Mouse (Mus musculus): ENCODE results near the gene Klk1b24. TPM values are rescaled to one million over a fixed set of nuclear protein-coding genes. Genes with fewer than 3 reads are reported as not detected.
"Not testable (repeated sequence)": the region's sequence is repeated elsewhere in the genome, so short reads cannot be mapped to it uniquely, and the experiment has no call there.

Gene Klk1b24
- polyA plus RNA-seq, 1 experiment from 2014 or later, result not detected

GRCm38 (mm10) chr7:44222335-44222734 lies 34.3 kb downstream of the Klk1b24 start:
- H3K27ac ChIP-seq (ENCODE audit: low read depth, low read length); DNase-seq (ENCODE audit: low spot score); ATAC-seq (ENCODE audit: insufficient read depth, low FRiP score, low TSS enrichment); H3K4me3 ChIP-seq (ENCODE audit: low read depth, low read length); H3K36me3 ChIP-seq (ENCODE audit: control insufficient read depth, insufficient read depth, low read length); H3K9ac ChIP-seq (ENCODE audit: low read length); H3K27me3 ChIP-seq (ENCODE audit: control insufficient read depth, insufficient read depth, low read length); H3K4me2 ChIP-seq (ENCODE audit: low read depth); H3K9me3 ChIP-seq (ENCODE audit: control insufficient read depth, low read length); H3K4me1 ChIP-seq (ENCODE audit: control insufficient read depth, insufficient read depth, low read length): not testable (repeated sequence)
- WGBS, result 82% methylated on average over 6 of the region's 6 CpGs

DNA sequence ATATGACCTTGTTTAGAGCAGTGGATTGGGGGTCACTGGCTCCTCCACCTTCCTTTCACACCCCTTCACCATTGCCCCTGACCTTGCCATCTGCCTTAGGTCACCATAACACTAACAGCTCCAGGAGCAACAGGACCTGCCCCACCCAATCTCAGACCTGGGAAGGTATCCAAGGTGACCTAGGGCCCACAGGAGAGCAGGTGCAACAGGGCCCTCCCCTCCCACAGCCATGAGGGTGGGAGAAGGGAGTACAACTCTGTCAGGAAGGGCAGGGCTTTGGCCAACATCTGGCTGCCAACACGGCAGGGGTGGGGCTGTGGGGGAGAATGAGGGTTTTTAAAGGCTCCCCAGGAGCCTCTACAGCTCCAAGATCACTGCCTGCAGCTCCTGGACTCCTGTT lies 37.0 kb downstream of the Klk1b24 start, which contains the start of gene Klk1:
Gene Klk1, plus strand, starts transcription at position 285 of the 400 bp plus-strand sequence.
- 50% methylated on average over 1 of the region's 1 CpGs for WGBS
- H3K27me3 ChIP-seq (ENCODE audit: control insufficient read depth, insufficient read depth, low read length), result no peaks in the 10 kb centered on the region
- no peak within 1 kb of the TSS for H3K9ac ChIP-seq (ENCODE audit: low read length)
- ATAC-seq (ENCODE audit: insufficient read depth, low FRiP score, low TSS enrichment) (no peak), DNase-seq (ENCODE audit: low spot score) (no peak)
- H3K4me3 ChIP-seq (ENCODE audit: low read depth, low read length), result no peak within 1 kb of the TSS
- H3K4me1 ChIP-seq (ENCODE audit: control insufficient read depth, insufficient read depth, low read length), result no peaks in the 10 kb centered on the region
- no peaks in the 10 kb centered on the region for H3K9me3 ChIP-seq (ENCODE audit: control insufficient read depth, low read length)
- H3K36me3 ChIP-seq (ENCODE audit: control insufficient read depth, insufficient read depth, low read length), result no peaks in the 10 kb centered on the region
- no peak within 1 kb of the TSS for H3K27ac ChIP-seq (ENCODE audit: low read depth, low read length)
- H3K4me2 ChIP-seq (ENCODE audit: low read depth), result no peak within 1 kb of the TSS

GRCm38 (mm10) chr7:44235909-44236308 lies 47.9 kb downstream of the Klk1b24 start, which contains the start of gene Gm36864:
Gene Gm36864 (plus strand): TSS chr7:44236177.
- 88% methylated on average over 3 of the region's 3 CpGs for WGBS
- no peaks in the 10 kb centered on the region for H3K27me3 ChIP-seq (ENCODE audit: control insufficient read depth, insufficient read depth, low read length)
- H3K27ac ChIP-seq (ENCODE audit: low read depth, low read length), result no peak within 1 kb of the TSS
- no peak within 1 kb of the TSS for H3K9ac ChIP-seq (ENCODE audit: low read length)
- no peak for ATAC-seq (ENCODE audit: insufficient read depth, low FRiP score, low TSS enrichment)
- no peaks in the 10 kb centered on the region for H3K9me3 ChIP-seq (ENCODE audit: control insufficient read depth, low read length)
- DNase-seq (ENCODE audit: low spot score), result no peak
- H3K4me1 ChIP-seq (ENCODE audit: control insufficient read depth, insufficient read depth, low read length), result no peaks in the 10 kb centered on the region
- H3K4me3 ChIP-seq (ENCODE audit: low read depth, low read length), result no peak within 1 kb of the TSS
- H3K4me2 ChIP-seq (ENCODE audit: low read depth), result no peak within 1 kb of the TSS
- no peaks in the 10 kb centered on the region for H3K36me3 ChIP-seq (ENCODE audit: control insufficient read depth, insufficient read depth, low read length)

DNA sequence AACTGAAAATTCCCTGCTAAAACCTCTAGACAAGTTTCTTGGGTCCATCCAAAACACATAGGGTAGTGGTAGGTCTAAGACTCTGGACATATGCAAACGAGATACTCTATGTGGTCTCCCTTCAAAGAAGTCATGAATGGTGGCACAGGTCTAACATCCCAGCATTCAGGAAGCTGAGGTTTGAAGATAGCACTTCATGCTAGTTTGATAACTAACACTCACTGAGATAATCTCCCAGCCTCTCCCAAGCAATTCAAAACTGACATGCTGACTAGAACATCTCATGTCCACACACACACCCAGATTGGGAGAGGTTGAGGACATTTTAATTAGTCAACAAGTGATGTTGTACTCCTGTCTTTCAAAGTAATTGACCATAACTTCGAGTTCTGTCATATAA lies 51.9 kb downstream of the Klk1b24 start:
- Histone ChIP-seq H3K27ac (ENCODE audit: low read depth, low read length) (no peak overlapping the region), H3K4me2 (ENCODE audit: low read depth) (no peak overlapping the region), H3K9me3 (ENCODE audit: control insufficient read depth, low read length) (no peaks in the 10 kb centered on the region), H3K27me3 (ENCODE audit: control insufficient read depth, insufficient read depth, low read length) (no peaks in the 10 kb centered on the region), H3K9ac (ENCODE audit: low read length) (no peak overlapping the region), H3K36me3 (ENCODE audit: control insufficient read depth, insufficient read depth, low read length) (no peaks in the 10 kb centered on the region), H3K4me3 (ENCODE audit: low read depth, low read length) (no peak overlapping the region), H3K4me1 (ENCODE audit: control insufficient read depth, insufficient read depth, low read length) (no peaks in the 10 kb centered on the region)
- DNase-seq (ENCODE audit: low spot score) (no peak), ATAC-seq (ENCODE audit: insufficient read depth, low FRiP score, low TSS enrichment) (no peak)
- WGBS, result 55% methylated on average over 2 of the region's 2 CpGs

GRCm38 (mm10) chr7:44240712-44241111 lies 52.7 kb downstream of the Klk1b24 start:
- Histone ChIP-seq H3K27me3 (ENCODE audit: control insufficient read depth, insufficient read depth, low read length) (no peaks in the 10 kb centered on the region), H3K27ac (ENCODE audit: low read depth, low read length) (no peak overlapping the region), H3K9me3 (ENCODE audit: control insufficient read depth, low read length) (no peaks in the 10 kb centered on the region), H3K36me3 (ENCODE audit: control insufficient read depth, insufficient read depth, low read length) (no peaks in the 10 kb centered on the region), H3K4me1 (ENCODE audit: control insufficient read depth, insufficient read depth, low read length) (peaks cover 3% of the 10 kb centered on the region), H3K4me2 (ENCODE audit: low read depth) (no peak overlapping the region), H3K9ac (ENCODE audit: low read length) (no peak overlapping the region), H3K4me3 (ENCODE audit: low read depth, low read length) (no peak overlapping the region)
- ATAC-seq (ENCODE audit: insufficient read depth, low FRiP score, low TSS enrichment) (no peak), DNase-seq (ENCODE audit: low spot score) (no peak)
- 58% methylated on average over 1 of the region's 1 CpGs for WGBS

DNA sequence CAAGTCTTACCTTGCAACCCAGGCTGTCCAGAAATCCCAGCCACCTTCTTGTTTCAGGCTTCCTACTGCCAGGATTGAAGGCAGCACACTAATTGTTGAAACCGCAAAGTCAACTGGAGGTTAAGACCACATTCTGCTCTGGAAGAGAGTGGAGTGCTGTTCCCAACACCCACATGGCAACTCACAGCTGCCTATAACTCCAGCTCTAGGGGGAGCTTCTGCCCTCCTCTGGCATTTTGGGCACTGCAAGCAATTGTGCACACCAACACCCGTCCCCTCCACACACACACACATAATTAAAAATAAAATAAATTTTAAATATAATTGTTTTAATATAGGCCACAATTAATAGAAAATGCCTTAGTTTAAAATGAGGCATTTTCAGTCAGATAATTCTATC lies 53.1 kb downstream of the Klk1b24 start:
- Histone ChIP-seq H3K36me3 (ENCODE audit: control insufficient read depth, insufficient read depth, low read length) (no peaks in the 10 kb centered on the region), H3K4me1 (ENCODE audit: control insufficient read depth, insufficient read depth, low read length) (peaks cover 3% of the 10 kb centered on the region), H3K27me3 (ENCODE audit: control insufficient read depth, insufficient read depth, low read length) (no peaks in the 10 kb centered on the region), H3K4me3 (ENCODE audit: low read depth, low read length) (no peak overlapping the region), H3K27ac (ENCODE audit: low read depth, low read length) (no peak overlapping the region), H3K4me2 (ENCODE audit: low read depth) (no peak overlapping the region), H3K9ac (ENCODE audit: low read length) (no peak overlapping the region), H3K9me3 (ENCODE audit: control insufficient read depth, low read length) (no peaks in the 10 kb centered on the region)
- ATAC-seq (ENCODE audit: insufficient read depth, low FRiP score, low TSS enrichment), result no peak
- no peak for DNase-seq (ENCODE audit: low spot score)
- WGBS, result 86% methylated on average over 2 of the region's 2 CpGs

Other genes with a start within 250 kb of the Klk1b24 start
- not detected in 2 replicates for gene Klk1b8, start 237.6 kb upstream of the Klk1b24 start, polyA plus RNA-seq (2014; fragmentation: Nextera tagmentation; extraction: Ambion mirVana)
- gene Klk1b1, start 221.5 kb upstream of the Klk1b24 start, polyA plus RNA-seq (2014; fragmentation: Nextera tagmentation; extraction: Ambion mirVana), result not detected in 2 replicates
- gene Klk1b9, start 212.2 kb upstream of the Klk1b24 start, polyA plus RNA-seq (2014; fragmentation: Nextera tagmentation; extraction: Ambion mirVana), result not detected in 2 replicates
- not detected in 2 replicates for gene Klk1b11, start 192.4 kb upstream of the Klk1b24 start, polyA plus RNA-seq (2014; fragmentation: Nextera tagmentation; extraction: Ambion mirVana)
- gene Klk1b26, start 176.1 kb upstream of the Klk1b24 start, polyA plus RNA-seq (2014; fragmentation: Nextera tagmentation; extraction: Ambion mirVana), result not detected in 2 replicates
- not detected in 2 replicates for gene Klk1b27, start 135.9 kb upstream of the Klk1b24 start, polyA plus RNA-seq (2014; fragmentation: Nextera tagmentation; extraction: Ambion mirVana)
- not detected in 2 replicates for gene Klk1b21, start 85.9 kb upstream of the Klk1b24 start, polyA plus RNA-seq (2014; fragmentation: Nextera tagmentation; extraction: Ambion mirVana)
- not detected in 2 replicates for gene Klk1b22, start 75.6 kb upstream of the Klk1b24 start, polyA plus RNA-seq (2014; fragmentation: Nextera tagmentation; extraction: Ambion mirVana)
- not detected in 2 replicates for gene Klk1b16, start 51.5 kb upstream of the Klk1b24 start, polyA plus RNA-seq (2014; fragmentation: Nextera tagmentation; extraction: Ambion mirVana)
- not detected in 2 replicates for gene Klk1b3, start 10.0 kb downstream of the Klk1b24 start, polyA plus RNA-seq (2014; fragmentation: Nextera tagmentation; extraction: Ambion mirVana)
- gene Klk1b4, start 19.2 kb downstream of the Klk1b24 start, polyA plus RNA-seq (2014; fragmentation: Nextera tagmentation; extraction: Ambion mirVana), result not detected in 2 replicates
- gene Klk1b5, start 27.7 kb downstream of the Klk1b24 start, polyA plus RNA-seq (2014; fragmentation: Nextera tagmentation; extraction: Ambion mirVana), result not detected in 2 replicates
- gene Klk1, start 37.1 kb downstream of the Klk1b24 start, polyA plus RNA-seq (2014; fragmentation: Nextera tagmentation; extraction: Ambion mirVana), result not detected in 2 replicates
- gene Gm36864, start 47.9 kb downstream of the Klk1b24 start, polyA plus RNA-seq (2014; fragmentation: Nextera tagmentation; extraction: Ambion mirVana), result not detected in 2 replicates
- gene 1700028J19Rik, start 58.5 kb downstream of the Klk1b24 start, polyA plus RNA-seq (2014; fragmentation: Nextera tagmentation; extraction: Ambion mirVana), result 1.1 and 1.2 TPM in 2 replicates
- 143 TPM in 2 replicates for gene 2410002F23Rik, start 58.5 kb downstream of the Klk1b24 start, polyA plus RNA-seq (2014; fragmentation: Nextera tagmentation; extraction: Ambion mirVana)
- not detected in 2 replicates for gene Acp4, start 69.1 kb downstream of the Klk1b24 start, polyA plus RNA-seq (2014; fragmentation: Nextera tagmentation; extraction: Ambion mirVana)
- gene Gm15517, start 73.2 kb downstream of the Klk1b24 start, polyA plus RNA-seq (2014; fragmentation: Nextera tagmentation; extraction: Ambion mirVana), result not detected in 2 replicates
- gene Clec11a, start 118.7 kb downstream of the Klk1b24 start, polyA plus RNA-seq (2014; fragmentation: Nextera tagmentation; extraction: Ambion mirVana), result 1.9 and 2.4 TPM in 2 replicates
- gene Shank1, start 122.0 kb downstream of the Klk1b24 start, polyA plus RNA-seq (2014; fragmentation: Nextera tagmentation; extraction: Ambion mirVana), result 4.6 and 4.7 TPM in 2 replicates
- gene Syt3, start 195.9 kb downstream of the Klk1b24 start, polyA plus RNA-seq (2014; fragmentation: Nextera tagmentation; extraction: Ambion mirVana), result 2.9 and 3.7 TPM in 2 replicates
- 1.0 and 1.1 TPM in 2 replicates for gene 1700008O03Rik, start 197.6 kb downstream of the Klk1b24 start, polyA plus RNA-seq (2014; fragmentation: Nextera tagmentation; extraction: Ambion mirVana)
- gene Lrrc4b, start 240.8 kb downstream of the Klk1b24 start, polyA plus RNA-seq (2014; fragmentation: Nextera tagmentation; extraction: Ambion mirVana), result 7.4 and 8.0 TPM in 2 replicates